Mouse (Mus musculus): ENCODE measurements around the gene Ints12.

Gene Ints12

DNA sequence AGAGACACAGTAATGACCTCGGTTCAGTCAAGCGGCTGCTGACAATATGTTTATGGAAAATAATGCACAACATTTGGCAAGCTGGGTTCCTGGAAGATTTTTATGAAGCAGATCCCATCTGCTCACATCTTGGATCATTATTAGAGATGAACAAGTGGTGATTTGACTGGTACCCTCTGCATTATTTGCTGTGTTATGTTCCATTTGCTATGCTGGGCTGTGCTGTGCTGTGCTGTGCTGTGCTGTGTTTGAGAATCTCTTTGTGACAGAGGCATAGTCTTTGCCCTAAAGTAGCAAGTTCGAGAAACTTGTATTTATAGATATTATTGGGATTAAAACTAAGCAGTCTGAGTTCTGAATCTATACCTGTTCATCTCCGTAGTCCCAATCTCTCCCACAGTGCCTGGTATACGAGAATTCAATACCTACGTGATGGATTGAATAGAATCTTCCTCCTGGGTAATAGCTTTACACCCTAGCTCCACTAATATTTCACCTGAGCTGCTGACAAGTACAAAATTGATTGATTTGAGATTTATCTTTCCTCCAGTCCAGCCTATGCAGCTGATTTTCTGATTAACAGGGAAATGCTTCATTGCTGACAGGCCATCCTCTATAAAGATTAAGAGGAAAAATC is 53.0 kb downstream of the Ints12 start:
- no peak for DNase-seq (ENCODE audit: low spot score)

DNA sequence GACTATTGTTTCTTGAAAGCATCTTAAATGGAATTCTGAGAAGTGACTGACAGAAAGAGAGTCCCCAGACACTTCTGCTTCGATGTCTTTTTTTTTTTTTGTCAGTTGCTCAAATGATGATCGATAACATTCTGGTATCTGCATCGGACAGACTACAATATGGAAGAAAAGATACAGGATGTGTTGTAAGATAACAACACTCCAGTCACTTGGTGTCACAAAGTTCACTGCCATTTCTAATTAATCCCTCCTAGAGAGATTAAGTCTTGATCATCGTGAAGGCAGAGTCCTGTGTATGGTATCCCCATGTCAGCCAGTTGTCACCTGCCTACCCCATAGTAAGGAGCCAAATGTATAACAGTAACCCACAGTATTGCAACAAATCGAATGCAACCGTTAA is 60.0 kb downstream of the Ints12 start:
- DNase-seq (ENCODE audit: low spot score) = no peak

- no peak for DNase-seq (ENCODE audit: low spot score)
These were observed 61.2 kb downstream of the Ints12 start for GRCm38 (mm10) chr3:133152831-133153230.

DNA sequence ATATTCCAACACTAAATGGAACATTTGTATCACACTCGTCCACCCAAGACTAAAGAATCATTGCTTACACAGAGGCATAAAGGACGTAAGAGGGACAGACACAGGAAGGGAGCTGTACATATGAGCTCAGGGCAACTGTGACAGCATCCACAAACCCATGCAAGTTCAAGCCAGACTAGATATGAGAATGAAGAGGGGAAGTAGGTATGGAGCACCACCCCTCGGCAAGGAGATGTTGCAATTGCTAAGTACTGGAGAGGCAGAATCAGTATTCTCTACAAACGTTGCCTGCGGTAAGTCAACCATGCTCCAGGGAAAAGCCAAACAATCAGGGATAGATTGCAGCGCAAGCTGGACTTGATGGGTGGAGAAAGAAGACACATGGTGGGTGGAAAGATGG is 62.0 kb downstream of the Ints12 start:
- no peak for DNase-seq (ENCODE audit: low spot score)

GRCm38 (mm10) chr3:133154683-133155082 is 63.0 kb downstream of the Ints12 start:
- no peak for DNase-seq (ENCODE audit: low spot score)

DNA sequence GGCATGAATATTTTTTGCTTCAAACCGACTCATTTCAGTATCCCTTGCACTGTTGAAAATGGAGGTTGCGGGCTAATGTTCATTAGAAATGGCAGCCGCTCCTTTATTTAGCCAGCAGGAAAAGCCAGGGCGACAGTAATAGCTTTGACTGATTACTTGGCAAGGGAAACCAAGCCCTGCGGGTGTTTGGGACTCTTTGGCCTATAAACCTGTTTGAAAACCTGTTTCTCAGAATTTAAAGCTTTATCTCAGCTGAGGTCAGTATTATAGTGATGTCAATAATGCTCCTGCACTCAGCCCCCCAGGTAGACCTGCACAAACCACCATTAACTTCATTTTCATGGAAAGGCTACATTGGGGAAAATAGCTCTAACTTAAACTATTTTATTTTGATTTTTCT is 66.6 kb downstream of the Ints12 start:
- no peak for DNase-seq (ENCODE audit: low spot score)

Data from testis, postnatal 10 days (tissue).